Mouse (Mus musculus) embryo, embryonic 11.5 days (tissue): Measurements from ENCODE around the gene Kmt2b.

Experiments used
- DNase-seq: peaks from one replicate; pipeline ENCODE4 v3.0.0-alpha.2; 2012; ENCODE audit warnings: low read depth, low spot score

The Kmt2b gene

GRCm38 (mm10) chr7:30566033-30566432 is 22.5 kb downstream of the Kmt2b start:
- no peak for DNase-seq

GRCm38 (mm10) chr7:30564970-30565571 is 23.5 kb downstream of the Kmt2b start, which contains the start of gene Igflr1:
Gene Igflr1 (plus strand): TSS chr7:30565427.
- no peak for DNase-seq

GRCm38 (mm10) chr7:30563906-30564280 is 24.6 kb downstream of the Kmt2b start:
- no peak for DNase-seq

- DNase-seq = peak; percentile 98
Observed at GRCm38 (mm10) chr7:30563117-30563905, 25.2 kb downstream of the Kmt2b start, which contains the start of the genes U2af1l4, Gm49396 and Psenen. Gene U2af1l4 (plus strand): TSS chr7:30563301. Gene Gm49396 (plus strand): TSS chr7:30563344. Gene Psenen (minus strand): TSS chr7:30563627.

GRCm38 (mm10) chr7:30562526-30563116 is 25.9 kb downstream of the Kmt2b start:
- DNase-seq = no peak

GRCm38 (mm10) chr7:30560296-30560695 is 28.2 kb downstream of the Kmt2b start:
- no peak for DNase-seq

GRCm38 (mm10) chr7:30559443-30559954 is 29.0 kb downstream of the Kmt2b start, which contains the start of gene Lin37:
Gene Lin37 (minus strand): TSS chr7:30559838.
- peak; percentile 93 for DNase-seq

- DNase-seq = no peak
Observed at GRCm38 (mm10) chr7:30558656-30559442, 29.7 kb downstream of the Kmt2b start.

- DNase-seq = no peak
Observed at GRCm38 (mm10) chr7:30557901-30558514, 30.5 kb downstream of the Kmt2b start.

- DNase-seq = no peak
Observed at GRCm38 (mm10) chr7:30556894-30557536, 31.5 kb downstream of the Kmt2b start.

GRCm38 (mm10) chr7:30553810-30554584 is 34.5 kb downstream of the Kmt2b start:
- no peak for DNase-seq

GRCm38 (mm10) chr7:30553021-30553589 is 35.4 kb downstream of the Kmt2b start:
- DNase-seq = no peak

GRCm38 (mm10) chr7:30552102-30553020 is 36.2 kb downstream of the Kmt2b start, which contains the start of the genes Hspb6 and Proser3:
Gene Hspb6 (plus strand): TSS chr7:30552178.
Gene Proser3 (minus strand): TSS chr7:30552299.
- DNase-seq = peak; percentile 93

GRCm38 (mm10) chr7:30551445-30552101 is 37.0 kb downstream of the Kmt2b start:
- DNase-seq = peak; percentile 31

- DNase-seq = no peak
Observed at GRCm38 (mm10) chr7:30550603-30551002, 37.9 kb downstream of the Kmt2b start.

GRCm38 (mm10) chr7:30549880-30550279 is 38.6 kb downstream of the Kmt2b start:
- no peak for DNase-seq

- no peak for DNase-seq
Observed at GRCm38 (mm10) chr7:30544327-30544726, 44.2 kb downstream of the Kmt2b start.

GRCm38 (mm10) chr7:30540572-30540971 is 48.0 kb downstream of the Kmt2b start:
- DNase-seq = no peak
